Mouse (Mus musculus): ENCODE results near the gene Utp4.
A peak's percentile ranks its signal among the peaks of the same experiment; 100 is the strongest.

The Utp4 gene

DNA sequence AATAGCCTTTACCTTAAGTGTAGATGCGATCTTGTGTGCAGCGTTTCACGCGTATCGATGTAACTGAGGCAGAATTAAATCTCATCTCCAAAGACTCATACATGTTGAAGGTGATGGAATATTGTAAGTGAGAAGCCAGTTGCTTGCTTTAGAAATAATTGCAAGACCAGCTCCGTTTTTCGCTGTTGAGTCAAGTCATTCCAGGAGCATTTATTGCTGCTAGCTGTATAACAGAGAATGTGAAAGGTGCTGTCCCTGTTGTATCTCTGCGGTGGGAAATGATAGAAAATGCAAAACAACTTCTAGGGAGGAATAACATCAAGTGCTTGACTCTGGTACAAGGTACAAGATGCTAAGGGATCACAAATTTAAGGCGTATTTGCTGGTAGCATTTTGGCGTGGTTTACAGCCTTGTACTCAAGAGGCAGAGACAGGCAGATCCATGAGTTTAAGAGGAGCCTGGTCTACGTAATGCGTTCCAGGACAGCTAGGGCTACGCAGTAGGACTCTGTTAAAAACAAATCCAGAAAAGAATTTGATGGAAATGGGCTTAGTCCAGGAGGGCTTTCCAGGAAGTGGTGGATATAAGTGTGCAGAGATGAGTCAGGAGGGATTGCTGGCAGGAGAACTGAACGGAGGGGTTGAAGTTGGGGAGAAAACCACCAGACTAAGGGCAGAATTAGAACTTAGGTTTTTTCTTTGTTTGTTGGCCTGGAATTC lies 43.8 kb downstream of the Utp4 start:
- no peak for DNase-seq (ENCODE audit: low spot score)

DNA sequence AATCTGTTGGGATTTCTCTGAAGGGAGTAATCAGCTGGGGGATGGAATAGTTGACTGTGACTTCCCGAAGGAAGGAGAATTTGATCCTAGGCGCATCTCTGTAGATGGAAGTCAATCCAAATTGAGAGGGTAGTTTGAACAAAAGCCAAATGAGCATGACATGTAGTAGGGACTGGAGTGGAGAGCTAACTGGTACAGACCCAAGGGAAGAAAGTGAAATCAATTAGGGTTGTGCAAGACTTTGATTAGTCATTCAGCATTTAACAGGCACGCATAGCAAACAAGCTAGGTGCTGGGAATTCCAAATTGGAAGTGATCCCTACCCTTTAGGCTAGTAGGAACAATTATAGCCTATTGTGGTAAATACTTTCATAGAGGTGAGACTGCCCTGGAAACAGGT lies 48.4 kb downstream of the Utp4 start:
- DNase-seq (ENCODE audit: low spot score): no peak

DNA sequence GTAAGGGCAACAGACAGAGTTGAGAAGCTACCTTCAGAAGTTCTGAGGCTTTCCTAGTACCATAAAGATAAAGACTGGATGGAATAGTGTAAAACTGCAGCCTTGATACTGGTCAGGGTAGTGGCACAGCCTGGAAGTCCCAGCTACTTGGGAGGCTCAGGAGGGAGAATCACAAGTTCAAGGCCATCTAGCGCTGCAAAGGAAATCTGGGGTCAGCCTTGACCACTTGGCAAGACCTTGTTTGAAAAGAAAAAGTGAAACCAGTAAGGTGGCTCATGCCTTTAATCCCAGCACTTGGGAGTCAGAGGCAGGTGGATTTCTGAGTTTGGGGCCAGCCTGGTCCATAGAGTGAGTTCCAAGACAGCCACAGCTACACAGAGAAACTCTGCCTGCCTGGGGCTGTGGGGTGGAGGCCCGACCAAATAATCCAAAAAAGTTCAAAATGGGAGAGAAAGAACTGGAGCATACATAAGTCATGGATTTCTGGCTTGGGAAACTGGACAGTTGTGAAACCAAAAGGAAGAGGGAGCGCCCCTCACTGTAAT lies 50.5 kb downstream of the Utp4 start:
- DNase-seq (ENCODE audit: low spot score): no peak

DNA sequence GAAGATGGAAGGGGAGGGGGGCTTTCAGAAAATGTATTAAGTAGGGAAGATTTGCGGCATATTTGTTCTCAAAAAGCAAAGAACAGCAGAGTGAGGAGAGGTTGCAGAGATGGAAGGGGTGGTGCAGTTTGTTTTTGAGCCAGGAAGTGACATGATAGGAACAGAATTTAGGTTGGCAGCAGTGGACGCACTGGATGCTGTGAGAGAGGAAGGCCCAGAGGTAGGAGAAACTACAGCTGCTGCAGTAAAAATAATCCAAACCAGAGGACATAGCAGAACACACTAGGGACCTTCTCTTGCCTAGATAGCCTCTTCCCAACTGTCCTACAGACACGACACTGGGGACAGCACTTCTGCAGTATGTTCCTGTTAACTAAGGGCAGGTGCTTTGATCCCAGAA lies 51.3 kb downstream of the Utp4 start:
- no peak for DNase-seq (ENCODE audit: low spot score)

DNA sequence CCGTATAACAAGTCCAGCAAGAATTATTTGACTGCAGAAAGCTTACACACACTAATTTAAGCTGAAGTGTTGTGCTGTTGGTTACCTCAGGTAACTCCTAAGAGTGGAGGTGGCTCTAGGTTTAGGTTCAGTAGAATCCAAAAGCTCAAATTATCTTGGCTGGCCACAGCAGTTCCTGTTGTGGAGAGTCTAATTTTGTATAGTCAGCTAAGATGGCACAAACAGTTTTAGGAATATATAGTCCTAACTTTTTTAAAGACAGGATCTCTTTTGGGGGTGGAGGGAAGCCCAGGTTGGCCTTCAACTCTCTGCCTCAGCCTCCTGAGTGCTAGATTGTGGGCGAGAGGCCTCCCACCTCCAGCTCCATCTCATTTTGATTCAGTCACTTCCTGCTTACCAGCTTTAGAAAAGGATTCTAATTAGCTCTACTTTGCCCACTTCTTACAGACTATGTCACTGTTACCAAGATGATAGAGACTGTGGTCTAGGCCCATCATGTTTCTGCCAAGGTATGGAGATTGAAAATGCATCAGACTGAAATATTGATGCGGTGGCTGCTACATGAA lies 55.3 kb downstream of the Utp4 start:
- DNase-seq (ENCODE audit: low spot score): no peak

DNA sequence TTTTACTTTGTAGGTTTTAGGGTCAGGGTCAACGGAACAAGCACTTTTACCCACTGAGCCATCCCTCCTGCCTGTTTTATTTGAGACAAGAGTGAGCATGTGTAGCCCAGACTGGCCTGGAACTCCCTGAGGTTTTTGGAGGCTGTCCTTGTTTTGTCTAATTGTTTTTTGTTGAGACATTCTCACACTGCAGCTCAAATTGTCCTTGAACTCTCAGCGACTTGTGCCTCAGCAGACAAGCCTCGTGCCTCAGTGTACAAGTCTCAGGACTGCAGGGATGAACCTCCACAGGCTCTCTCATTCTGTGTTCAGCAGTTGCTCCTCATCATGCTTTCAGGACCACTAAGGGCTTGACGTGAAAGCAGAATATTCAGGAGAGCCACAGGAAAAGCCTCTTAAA lies 58.3 kb downstream of the Utp4 start:
- peak; percentile 34 for DNase-seq (ENCODE audit: low spot score)

DNA sequence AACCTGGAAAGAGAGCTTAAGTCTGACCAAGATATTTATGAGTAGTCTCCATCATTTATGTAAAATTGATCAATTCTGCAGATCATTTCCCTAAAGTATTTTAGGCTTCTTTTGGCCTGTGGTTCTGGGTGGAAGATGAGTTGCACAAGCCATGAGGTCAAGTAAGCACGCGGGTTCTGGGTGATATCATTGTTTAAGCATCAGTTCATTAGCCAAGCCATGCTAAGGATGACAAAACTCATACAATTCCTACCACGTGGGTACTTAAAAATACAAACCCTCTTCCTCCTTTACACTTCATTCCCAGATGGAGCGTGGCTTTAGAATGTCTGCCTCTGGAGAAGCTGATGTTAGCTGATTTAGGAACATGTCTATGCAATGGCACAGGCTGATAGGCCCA lies 60.1 kb downstream of the Utp4 start:
- no peak for DNase-seq (ENCODE audit: low spot score)

DNA sequence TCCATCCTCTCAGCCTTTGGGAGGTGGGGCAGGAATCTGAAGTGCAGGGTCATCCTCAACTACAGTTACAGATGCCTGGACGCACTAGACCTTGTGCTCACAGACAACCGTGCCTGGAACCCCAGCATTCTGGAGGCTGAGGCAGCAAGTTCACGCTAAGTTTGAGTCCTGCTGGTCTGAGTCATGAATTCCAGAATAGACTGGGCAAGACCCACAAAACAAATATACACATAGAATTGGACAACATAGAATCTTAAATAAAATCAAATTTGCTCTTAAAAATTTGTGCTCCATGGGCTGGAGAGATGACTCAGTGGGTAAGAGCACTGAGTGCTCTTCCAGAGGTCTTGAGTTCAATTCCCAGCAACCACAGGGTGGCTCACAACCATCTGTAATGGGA lies 63.6 kb downstream of the Utp4 start:
- no peak for DNase-seq (ENCODE audit: low spot score)

DNA sequence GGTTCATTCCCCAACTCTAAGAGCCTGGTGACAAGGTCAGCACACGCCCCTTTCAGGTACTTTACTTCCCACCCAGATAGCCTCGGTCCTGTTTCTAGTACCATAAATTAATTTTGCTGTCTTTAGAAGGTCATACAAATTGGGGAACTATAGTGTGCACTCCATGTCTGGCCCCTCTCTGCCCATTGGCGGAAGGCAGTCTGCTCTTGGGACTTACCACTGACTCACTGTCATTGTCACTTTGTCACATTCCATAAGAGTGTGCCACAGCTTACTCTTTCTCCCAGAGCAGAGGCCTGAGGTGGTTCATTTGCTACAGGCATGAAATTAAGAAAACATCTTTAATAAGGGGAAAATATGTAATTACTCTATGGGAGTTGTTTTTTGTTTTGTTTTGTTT lies 64.8 kb downstream of the Utp4 start:
- no peak for DNase-seq (ENCODE audit: low spot score)

DNA sequence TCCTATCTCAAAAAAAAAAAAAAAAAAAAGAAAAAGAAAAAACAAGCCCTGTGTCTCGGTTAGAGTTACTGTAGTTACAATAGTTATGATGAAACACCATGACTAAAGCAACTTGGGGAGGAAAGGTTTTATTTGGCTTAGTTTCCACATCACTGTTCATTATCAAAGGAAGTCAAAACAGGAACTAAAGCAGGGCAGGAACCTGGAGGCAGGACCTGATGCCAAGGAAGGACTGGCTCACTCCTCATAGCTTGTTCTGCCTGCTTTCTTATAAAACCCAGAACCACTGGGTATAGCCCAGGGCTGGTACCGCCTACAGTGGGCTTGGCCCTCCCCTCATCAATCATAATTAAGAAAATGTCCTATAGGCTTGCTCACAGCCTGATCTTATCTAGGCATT lies 66.2 kb downstream of the Utp4 start:
- no peak for DNase-seq (ENCODE audit: low spot score)

DNA sequence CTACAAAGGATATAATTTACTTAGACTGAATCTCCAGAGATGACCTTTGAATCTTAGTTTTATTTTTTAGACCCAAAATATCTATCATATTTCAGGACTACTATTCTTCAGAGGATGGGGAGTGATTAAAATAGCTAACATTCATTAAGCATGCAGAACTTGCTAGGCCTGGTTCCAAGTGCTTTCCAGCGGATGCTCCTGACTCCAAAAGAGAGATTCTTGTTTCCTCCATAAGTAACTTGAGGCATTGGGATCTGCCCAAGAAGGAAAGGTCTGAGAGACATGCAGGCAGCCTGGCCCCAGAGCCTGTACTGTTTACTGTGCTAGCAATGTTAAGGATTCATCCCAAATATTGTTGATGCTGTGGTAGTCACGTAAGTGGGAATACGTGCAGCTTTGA lies 68.9 kb downstream of the Utp4 start:
- DNase-seq (ENCODE audit: low spot score): no peak

DNA sequence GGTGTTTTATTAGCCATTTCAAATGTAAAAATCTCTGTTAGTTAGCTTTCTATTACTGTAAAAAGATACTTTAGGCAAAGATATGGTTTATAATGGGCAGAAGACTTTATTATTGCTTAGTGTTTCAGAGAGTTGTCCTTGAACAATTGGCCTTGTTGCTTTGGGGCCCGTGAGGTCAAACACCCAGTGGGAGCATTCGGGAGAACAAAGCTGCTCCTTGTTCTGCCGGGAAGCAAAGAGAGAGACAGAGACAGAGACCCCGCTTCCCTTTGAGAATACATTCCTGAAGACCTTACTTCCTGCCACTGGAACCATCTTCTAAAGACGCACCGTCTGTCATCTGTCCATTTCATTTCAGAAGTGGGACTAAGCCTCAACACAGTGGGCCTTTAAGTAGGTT lies 69.9 kb downstream of the Utp4 start:
- DNase-seq (ENCODE audit: low spot score): no peak

DNA sequence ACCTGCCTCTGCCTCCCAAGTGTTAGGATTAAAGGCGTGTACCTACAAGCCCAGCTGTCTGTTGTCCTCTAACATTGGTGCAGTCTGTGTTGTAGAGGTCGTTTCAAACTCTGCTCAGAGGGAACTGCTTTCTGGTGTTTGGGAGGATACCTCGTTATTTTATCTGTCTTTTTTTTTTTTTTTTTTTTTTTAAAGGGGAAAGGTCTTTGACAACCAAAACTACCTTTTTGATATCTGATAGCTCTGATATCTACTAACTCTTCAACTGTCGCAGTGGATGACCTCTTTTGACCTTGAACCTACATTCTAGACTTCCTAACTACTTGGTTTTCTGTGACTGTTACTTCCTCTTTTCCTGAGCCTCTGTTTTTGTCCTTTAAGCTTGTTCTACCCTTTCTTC lies 71.1 kb downstream of the Utp4 start:
- no peak for DNase-seq (ENCODE audit: low spot score)

DNA sequence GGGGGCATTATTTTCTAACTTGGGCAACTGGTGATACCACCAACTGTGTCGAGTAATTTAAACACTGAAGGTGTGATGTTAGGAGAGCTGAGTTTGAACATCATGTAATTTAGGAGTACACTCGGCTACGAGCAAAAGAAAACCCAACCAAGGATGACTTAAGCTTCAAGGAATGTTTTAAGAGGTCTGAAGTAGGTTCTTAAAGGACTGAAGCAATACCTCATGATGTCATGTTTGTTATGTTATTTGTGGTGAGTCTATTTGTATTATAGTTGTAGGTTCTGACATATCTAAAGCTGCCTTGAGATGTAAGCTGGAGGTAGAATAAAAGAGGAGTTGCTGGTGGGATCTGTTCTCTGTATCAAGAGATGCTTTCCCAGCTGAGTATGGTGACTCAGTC lies 76.5 kb downstream of the Utp4 start:
- no peak for DNase-seq (ENCODE audit: low spot score)

DNA sequence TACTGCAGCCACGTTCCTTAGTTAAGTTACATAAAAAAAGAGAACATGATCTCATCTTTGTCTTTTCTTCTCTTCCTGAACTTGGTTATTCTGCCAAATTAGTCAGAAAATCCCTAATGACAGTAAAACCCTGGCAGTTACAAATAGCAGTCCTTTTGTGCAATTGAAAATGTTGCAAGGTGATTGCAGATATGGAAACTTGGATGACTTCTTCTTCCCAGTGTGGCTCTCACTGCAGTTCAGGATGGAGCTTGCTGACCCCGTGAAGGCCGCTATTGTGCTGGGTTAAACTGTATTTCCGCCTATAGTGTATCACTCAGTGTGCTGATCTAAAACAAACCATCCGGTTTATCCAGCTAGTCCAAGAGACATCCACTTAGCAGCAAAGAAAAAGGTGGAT lies 78.5 kb downstream of the Utp4 start:
- DNase-seq (ENCODE audit: low spot score): no peak

Measured in testis, postnatal 14 days (tissue).